Mouse (Mus musculus): Measurements from ENCODE around the gene Olfr450.

GRCm38 (mm10) chr6:42777066-42777465 is 34.7 kb upstream of the Olfr450 start:
- TF ChIP-seq POLR2A (IDR thresholded peaks at IDR 0.05; ENCODE audit: borderline replicate concordance, control insufficient read depth, low read depth, low read length) (no peak), CTCF (IDR thresholded peaks at IDR 0.05; ENCODE audit: control insufficient read depth, insufficient read depth, low read length) (no peak)
